Mouse (Mus musculus): ENCODE measurements around the gene Rin3.

DNA sequence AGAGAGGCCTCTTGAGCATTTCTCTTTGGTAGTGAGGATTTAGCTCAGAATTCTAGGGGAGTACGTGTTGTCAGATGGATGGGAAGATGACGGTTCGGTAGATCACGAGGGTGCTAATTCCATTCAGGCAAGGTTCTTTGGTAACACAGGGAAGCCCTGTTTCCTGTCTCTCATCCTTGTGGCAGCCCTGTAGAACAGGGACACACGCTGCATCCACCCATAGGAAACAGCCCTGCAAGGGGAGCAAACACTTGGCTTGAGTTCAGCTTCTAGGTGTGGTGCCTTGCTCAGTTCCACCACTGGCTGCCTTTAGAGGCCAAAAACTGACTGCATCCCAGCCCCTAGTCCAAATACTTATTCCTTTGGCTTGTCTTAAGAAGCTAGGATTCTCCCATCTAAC, 39.0 kb downstream of the Rin3 start:
- TF ChIP-seq CTCF (IDR thresholded peaks at IDR 0.05; ENCODE audit: low read depth) (no peak), EP300 (optimal IDR thresholded peaks at IDR 0.05) (no peak)
